Mouse (Mus musculus): Measurements from ENCODE around the gene Tox2.

Tox2 gene

DNA sequence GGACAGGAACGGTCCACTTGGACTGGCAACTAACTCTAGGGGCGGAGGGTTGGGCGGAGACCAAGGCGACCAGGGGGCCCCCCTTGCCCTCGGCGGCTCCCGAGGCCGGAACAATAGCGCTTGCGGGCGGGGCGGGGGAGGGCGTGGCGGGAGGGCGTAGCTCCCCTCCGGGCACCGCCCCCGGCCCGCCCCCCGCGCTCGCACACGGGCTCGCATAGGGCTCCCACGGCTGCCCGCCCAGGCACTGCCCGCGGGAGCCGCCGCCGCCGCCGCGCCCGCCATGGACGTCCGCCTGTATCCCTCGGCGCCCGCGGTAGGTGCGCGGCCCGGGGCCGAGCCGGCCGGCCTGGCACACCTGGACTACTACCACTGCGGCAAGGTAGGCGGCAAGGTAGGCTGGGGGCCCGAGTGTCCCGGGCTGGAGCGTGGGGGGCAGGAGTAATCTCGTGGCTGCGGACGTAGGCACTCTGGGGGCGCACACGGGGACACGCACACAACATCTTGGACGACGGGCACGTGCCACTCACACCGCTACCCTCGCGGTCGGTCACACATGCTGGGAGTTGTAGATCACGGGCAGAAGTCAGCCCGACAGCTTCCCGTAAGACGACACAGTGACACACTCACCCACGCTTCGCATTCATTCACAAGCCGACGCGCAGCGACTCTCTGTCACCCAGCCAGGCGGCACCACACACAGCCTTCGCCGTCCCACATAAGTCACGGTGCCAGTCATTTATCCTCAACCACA, at the start of gene Tox2:
Tox2 (plus strand) TSS at position 242 of the 751 bp plus-strand sequence.
- TF ChIP-seq GATA4 (IDR thresholded peaks at IDR 0.05; ENCODE audit: insufficient replicate concordance, low read length) = no peak

DNA sequence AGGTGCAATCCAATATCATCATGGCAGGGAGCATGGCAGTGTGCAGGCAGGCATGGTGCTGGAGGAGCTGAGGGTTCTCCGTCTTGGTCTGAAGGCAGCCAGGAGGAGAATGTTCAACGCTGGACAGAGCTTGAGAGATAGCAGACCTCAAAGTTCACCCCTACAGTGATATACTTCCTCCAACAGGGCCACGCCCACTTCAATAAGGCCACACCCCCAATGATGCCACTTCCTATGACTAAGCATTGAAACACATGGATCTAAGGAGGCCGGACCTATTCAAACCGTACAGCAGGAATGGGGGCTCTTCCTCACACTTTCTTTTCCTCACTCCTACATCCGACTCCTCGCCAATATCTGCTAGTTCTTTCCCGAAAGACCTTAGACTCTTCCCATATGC, 48.3 kb upstream of the Tox2 start:
- TF ChIP-seq GATA4 (IDR thresholded peaks at IDR 0.05; ENCODE audit: insufficient replicate concordance, low read length) = no peak

DNA sequence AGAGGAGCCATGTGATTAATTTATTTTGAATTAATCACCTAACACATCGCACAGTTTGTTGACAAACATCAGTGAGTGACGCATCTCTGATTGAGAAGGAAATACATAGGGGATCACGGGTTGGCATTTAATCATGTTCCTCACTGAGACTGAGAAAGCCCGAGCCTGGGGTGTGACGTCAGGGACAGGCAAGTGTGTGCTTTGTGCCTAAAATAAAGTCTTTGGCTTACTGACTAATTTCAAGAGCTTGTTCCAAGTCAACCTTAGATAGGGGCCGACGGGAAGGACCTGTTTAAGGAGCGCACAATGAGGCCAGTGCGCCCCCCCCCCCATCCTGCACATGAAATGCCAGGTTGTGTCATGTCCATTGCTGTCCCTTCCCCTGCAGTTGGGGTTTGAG, 43.9 kb upstream of the Tox2 start:
- no peak for TF ChIP-seq GATA4 (IDR thresholded peaks at IDR 0.05; ENCODE audit: insufficient replicate concordance, low read length)

DNA sequence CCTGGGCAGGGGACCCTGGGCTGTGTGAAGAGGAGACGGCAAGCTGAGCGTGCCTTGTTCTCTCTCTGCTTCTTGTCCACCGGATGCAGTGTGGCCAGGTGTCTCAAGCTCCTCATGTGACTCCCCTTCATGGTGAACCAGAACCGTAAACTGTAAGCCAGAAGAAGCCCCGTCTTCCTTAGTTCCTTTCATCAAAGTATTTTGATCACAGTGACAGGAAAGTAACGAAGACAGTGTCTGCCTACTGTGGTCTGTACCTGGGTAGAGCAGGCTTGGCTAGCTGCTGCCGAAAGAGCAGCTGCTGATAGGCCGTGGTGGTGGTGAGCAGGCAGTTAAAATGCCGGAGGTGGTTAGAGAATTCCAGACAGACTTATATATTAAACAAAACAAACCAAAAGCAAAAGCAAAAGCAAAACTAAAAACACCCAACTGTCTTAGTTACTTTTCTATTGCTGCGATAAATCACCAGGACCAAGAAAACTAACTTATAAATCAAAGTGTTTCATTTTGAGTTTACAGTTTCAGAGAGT, 38.4 kb upstream of the Tox2 start:
- TF ChIP-seq GATA4 (IDR thresholded peaks at IDR 0.05; ENCODE audit: insufficient replicate concordance, low read length) = no peak

DNA sequence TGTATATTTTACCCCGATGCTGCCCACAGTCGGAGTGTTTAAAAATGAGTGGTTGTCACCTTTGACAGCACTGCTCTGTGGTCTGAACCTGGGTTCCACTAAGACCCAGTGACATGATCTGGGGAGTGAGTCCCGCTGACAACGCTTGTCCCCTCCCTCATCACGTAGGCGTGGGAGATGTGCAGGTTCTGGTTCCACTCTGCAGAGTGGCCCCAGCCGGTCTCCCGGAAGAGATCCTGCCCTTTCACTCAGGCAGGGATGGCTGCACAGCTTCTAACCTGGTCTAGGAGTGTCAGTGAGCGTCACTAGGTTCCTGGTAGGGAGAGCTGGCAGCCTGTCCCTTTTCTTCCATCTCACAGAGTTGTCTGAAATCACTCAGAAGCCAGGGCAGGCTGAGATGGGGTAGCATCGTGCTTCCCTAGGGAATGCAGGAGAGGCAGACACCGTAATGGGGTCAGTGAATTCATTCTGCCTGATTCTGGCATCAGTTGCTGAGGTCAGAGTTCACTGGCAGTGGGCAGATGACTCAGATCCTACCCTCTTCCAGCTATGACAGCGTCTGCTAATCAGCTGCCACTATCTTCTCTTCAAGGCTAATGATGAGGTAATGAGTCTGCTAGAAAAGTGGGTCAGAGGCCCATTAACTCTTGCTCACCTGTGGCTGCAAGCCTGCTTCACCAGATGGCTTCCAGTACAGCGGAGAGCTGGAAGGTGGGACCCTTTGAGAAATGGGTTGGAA, 36.7 kb upstream of the Tox2 start:
- TF ChIP-seq GATA4 (IDR thresholded peaks at IDR 0.05; ENCODE audit: insufficient replicate concordance, low read length) = peak; percentile 11; the same call in 1 of the 2 replicates

DNA sequence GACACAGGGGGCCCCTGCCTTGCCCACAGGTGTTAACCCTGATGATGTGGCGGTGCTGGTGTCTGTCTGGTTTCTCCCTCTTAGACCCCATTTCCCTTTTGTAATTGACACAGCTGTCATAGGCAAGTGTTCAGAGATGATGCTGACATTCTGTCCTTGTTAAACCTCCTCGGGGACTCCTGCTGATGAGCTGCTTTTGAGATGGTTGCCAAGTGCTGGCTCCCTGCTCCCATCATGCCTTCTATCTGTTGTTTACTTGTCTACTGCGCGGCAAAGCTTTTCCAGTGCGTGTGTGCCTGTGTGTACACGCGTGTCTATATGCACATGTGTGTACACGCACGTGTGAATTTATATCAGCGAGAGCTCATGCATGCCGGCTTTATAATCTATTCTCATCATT, 31.0 kb upstream of the Tox2 start:
- TF ChIP-seq GATA4 (IDR thresholded peaks at IDR 0.05; ENCODE audit: insufficient replicate concordance, low read length) = no peak

DNA sequence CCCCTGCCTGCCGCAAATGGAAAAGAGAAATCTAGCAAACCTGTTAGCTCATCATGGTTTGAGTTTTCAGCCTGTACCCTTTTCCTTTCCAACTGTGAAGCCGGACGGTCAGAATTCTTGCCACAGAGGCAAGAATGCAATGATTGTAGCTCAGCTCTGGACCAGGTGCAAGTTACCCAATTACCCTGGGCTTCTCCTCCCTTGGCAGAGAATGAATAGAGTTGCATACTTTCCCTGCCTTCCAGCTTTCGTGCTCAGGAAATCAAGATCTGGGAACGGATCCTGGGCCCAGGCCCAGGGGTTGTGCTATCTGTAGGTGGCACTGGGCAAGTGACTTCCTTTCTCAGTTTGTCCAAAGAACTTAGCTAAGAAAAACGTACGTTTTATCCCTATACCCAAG, 28.9 kb upstream of the Tox2 start:
- no peak for TF ChIP-seq GATA4 (IDR thresholded peaks at IDR 0.05; ENCODE audit: insufficient replicate concordance, low read length)

DNA sequence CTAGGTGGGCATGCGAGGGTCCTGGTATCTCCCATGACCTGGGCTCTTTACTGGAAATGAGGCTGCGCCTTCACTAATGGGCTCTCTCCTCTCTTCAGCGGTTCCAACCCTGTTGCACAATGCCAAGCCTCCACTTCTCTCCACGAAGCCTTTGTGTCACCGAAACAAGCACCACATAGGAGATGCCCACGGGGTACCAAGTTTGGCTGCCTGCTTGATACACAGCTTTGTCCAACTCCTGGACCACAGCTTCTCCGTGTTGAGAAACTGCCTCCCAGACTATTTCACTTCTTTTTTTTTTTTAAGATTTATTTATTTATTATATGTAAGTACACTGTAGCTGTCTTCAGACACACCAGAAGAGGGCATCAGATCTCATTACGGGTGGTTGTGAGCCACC, 27.1 kb upstream of the Tox2 start:
- TF ChIP-seq GATA4 (IDR thresholded peaks at IDR 0.05; ENCODE audit: insufficient replicate concordance, low read length) = no peak

DNA sequence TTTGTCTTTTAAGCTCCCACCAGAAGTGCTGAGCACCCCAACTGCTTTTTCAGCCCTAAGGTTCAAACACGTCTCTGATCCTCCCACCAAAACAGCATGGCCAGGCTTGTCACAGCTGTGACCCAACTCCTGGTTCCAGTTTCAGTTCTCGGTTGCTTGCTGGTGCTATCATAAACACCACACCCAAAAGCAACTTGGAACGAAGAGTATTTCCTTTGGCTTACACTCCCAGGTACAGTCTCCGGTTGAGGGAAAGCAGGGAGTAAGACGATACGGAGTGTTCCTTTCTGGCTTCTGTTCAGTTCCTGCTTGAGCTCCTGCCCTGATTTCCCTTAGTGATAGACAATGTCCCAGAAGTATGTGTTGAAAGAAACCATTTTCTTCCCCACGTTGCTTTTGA, 26.4 kb upstream of the Tox2 start:
- no peak for TF ChIP-seq GATA4 (IDR thresholded peaks at IDR 0.05; ENCODE audit: insufficient replicate concordance, low read length)

DNA sequence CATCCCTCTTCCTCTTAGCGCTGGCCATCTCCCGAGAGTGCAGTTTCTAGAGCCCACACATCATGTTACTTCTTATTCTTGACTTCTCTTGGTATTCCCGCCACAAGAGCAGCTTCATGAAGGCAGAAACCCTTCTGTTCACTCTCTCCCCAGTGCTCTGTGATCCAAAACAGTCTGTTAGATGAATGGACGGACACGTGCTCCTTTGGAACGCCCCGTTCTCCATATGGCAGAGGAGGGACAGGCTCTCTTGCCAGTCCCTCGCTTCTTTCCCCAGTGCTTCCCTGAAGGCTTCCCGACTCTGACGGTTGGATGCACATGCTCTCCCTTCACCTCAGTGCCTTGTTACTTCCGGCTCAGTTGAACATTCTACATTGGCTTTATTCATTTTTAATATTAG, 15.4 kb upstream of the Tox2 start:
- no peak for TF ChIP-seq GATA4 (IDR thresholded peaks at IDR 0.05; ENCODE audit: insufficient replicate concordance, low read length)

DNA sequence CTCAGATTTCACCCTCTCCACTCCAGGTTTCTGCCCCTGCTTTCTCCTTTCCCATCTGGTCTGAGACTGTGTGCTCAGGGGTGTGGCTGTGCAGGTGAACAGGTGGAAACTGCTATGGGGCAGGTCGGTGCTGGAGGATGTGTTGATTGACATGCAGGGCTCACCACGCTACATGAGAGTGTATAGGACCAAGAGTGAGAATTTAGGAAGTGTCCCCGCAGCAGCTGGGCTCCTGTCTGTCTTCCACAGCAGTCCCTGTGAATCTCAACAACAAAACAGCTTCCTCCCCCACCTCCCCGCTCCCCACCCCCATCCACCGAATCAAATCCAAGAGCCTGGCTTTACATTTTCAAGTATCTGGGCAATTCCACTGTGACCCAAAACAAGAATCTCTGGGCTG, 13.3 kb upstream of the Tox2 start:
- TF ChIP-seq GATA4 (IDR thresholded peaks at IDR 0.05; ENCODE audit: insufficient replicate concordance, low read length) = no peak

DNA sequence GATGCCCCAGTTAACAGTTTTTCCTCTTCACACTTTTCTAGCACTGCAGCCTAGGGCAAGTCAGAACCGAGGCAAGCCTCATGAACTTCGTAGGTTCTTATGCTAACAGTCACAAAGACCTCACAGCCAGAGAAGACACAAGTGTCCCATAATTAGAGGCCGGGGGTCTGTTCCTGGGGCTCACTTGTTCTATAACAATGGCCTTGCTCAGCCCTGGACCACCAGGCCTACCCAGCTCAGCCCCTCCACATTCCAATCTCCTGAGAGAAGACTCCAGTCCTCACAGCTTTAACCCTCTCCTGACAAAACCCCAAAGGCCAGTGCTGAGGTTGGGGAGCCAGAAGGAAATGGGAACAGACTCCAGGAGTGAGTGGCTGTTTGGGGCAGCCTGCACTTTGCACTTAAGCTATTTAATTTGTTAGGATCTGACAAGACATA, 12.9 kb upstream of the Tox2 start:
- no peak for TF ChIP-seq GATA4 (IDR thresholded peaks at IDR 0.05; ENCODE audit: insufficient replicate concordance, low read length)

DNA sequence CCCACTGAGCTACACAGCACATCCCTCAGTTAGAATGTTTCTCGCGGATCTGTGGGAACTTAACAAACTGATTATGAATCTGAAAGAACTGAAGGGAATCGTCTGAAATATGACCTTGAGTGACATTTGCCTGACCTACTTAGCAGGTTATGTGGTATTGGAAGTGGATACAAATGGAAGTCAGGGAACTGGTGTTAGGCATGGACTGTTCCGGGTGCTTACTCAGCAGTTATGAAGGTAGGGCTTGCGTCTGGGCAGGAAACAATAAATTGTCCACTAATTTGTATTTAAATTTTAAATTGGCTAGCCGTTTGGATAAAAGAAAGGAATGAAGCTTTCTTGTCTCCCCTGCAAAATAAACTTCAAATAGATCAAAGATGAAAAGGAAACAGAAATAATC, 10.4 kb upstream of the Tox2 start:
- TF ChIP-seq GATA4 (IDR thresholded peaks at IDR 0.05; ENCODE audit: insufficient replicate concordance, low read length) = no peak

DNA sequence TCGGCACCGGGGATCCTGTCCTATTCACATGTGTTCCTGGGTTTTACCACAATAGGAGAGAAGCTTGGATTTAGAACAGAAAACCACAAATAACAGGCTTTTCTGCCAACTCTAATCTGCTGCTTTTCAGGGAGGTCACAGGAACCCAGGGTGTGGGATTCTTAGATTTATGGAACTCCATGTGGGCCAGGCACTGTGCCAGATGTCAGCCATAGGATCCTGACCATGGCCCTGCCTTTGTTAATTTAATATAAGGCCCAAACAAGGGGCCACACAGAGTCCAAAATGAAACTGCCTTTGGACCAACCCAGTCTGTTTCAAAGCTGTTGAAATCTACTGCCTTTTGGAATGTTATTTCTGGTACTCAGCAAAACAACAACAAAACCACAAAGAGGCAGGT, 8.9 kb upstream of the Tox2 start:
- TF ChIP-seq GATA4 (IDR thresholded peaks at IDR 0.05; ENCODE audit: insufficient replicate concordance, low read length) = no peak

DNA sequence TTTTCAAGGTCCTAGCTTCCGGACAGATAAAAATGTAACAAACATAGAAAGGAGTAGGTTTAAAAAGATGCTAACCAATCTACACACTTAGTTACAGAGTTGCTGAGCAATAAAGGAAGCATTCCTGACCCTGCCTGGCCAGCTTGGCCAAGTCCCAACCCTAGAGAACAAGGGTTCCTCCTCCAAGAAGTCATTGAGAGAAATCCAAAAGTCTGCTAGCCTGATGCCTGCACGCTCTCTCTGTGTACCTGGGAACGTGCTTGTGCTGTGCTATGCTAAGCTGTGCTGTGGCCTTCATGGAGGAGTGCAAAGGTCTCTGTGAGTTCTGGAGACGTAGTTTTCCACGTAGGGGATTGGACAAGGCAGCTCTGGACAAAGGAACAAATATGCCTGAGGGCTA, 8.4 kb upstream of the Tox2 start:
- no peak for TF ChIP-seq GATA4 (IDR thresholded peaks at IDR 0.05; ENCODE audit: insufficient replicate concordance, low read length)

DNA sequence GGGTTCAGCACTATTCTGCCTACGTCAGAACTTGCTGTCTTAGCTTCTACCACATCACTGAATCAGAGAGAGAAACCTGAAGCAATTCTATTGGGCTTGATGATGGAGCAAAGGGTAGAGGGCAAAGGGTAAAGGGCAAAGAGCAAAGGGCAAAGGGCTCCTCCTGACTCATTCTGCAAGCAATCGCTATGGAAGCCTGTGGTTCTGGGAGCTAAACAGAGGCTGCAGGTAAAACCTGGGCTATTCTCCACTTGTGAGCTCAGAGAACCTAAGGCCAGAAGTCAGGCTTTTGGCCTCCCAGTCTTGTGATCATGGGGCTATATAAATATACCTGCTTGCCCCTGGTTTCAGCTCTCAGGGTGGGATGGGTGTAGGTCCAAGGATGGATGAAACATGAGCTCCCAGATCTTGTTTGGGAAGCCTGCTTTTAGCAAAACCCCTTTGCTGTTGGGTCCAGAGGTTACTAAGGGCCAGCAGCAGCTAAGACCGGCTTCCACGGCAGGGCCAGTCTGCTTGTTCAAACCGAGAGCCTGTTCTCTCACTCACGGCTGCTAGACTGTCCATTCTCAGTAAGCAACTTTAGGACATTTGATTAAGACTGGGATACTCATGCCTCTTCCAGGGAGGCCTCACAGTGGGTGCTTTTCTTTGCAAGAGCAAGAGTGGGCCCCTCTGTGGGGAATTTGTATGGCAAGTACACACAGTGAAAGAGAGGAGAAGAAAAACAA, 7.7 kb upstream of the Tox2 start:
- no peak for TF ChIP-seq GATA4 (IDR thresholded peaks at IDR 0.05; ENCODE audit: insufficient replicate concordance, low read length)
